Mouse (Mus musculus) inflammation-experienced regulatory T-cells (primary cell): ENCODE measurements around the gene Ube2b. TPM values are rescaled to one million over a fixed set of nuclear protein-coding genes. Genes with fewer than 3 reads are reported as not detected.

Experiments
- polyA plus RNA-seq, 2 experiments: library from polyadenylated mRNA; unstranded; fragments of 100-300 nt; shearing (Covaris generic); gene quantifications; one replicate each; pipeline ENCODE4 v1.2.1; 2017

The Ube2b gene
- polyA plus RNA-seq: 100 to 1,000 TPM; 271 to 281 TPM

DNA sequence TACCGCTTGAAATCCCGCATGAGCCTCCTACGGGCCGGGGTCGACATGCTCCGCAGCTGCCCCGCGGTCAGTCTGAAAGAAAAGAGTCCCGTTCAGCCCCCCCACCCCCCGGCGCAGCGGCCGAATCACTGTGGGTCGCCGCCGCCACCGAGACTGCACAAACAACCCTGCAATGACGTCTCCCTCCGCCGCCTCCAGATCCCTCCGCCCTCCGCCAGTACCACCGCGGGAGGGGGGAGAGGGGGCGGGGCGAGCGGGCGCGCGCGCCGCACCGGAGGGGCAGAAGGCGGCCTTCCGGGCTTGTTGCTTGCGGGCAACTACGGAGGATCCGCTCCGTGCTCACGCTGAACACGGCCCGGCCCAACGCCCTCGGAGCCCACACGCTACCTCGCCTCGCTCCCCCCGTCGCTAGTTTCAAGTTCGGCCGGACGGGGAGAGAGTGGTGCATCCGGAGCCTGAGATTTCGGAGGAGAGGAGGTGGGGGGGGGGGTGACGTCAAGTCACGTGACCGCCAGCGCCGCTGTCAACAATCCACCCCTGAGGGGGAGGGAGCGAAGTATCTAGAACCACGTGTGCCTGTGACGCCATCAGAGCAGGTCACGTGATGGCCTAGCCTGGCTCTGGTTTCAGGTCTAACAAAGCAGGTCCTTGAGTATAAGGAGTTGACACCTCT is at the start of gene Ube2b:
Gene Ube2b (minus strand): TSS at position 473 of the 673 bp plus-strand sequence.

DNA sequence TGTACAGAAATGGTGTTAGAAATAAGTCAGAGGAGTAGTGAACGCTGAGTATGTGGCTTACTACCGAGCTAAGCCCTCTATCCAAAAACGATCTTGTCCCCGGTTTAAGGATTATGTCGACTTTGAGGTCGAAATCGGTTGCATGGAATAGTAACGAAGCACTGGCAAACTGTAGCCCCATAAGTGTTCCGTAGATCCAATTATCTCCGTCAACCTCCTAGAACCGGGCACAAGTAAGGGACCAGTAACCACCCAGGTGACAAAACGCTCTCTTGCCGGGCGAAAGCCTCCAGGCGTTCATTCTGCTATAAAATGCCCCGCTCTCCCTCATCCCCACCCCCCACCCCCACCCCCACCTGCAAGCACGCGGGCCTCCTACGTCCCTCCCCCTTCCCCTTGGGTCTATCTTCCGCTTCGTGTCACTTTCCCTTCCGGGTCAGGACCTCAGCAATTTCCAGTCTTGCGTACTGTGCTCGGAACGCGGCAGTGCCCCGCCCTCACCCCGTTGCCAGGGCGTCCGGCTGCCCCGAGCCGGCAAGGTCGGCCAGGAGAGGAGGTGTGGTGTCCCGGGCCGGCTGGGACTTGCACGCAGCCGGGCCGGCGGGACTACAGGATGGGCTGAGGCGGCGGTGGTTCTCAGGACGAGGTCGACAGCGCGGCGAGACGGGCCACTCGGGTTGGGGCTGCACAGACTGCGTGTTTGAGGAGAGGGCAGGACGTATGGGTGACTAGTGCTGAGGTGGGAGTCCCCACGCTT is 3.4 kb upstream of the Ube2b start, which contains the start of gene Cdkl3:
Gene Cdkl3 (plus strand): TSS at position 450 of the 757 bp plus-strand sequence.

DNA sequence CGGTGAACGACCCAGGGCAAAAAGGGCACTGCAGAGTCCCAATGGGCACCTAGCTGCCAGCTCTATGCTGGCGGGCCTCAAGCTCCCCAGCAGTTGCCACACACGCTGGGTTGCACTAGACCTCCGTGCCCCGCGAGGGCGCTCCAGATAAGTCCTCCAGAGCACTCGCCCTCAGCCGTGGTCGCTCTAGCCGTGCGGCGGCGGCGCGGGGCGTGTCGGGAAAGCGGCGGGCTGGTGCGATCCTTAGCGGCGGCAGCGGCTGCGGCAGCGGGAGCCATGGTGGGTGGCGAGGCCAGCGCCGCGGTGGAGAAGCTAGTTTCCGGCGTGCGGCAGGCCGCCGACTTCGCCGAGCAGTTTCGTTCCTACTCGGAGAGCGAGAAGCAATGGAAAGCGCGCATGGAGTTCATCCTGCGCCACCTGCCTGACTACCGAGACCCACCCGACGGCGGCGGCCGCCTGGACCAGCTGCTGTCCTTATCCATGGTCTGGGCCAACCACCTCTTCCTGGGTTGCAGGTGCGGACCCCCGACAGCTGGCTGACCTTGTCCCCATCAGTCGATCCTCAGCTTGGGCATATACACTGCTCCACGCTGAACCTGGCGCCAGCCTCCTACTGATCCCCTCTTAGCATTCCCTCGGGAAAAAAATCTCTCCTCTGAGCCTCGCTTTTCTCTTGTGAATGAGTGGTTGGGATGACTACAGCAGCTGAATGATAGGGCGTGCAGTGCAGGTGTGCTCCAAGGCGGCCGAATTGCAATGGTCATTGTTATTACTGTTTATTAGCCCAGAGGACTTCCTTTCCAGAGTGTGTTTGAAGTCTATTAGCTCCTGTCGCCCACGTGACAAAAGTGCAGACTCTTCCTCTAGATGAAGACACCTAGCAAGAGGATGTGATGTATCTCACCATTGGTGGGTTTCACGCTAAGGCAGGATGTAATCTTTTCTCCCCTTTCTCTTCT is 32.8 kb downstream of the Ube2b start, which contains the start of gene Cdkn2aipnl:
Gene Cdkn2aipnl (plus strand): TSS at position 219 of the 959 bp plus-strand sequence.

Other genes starting within 250 kb of the Ube2b start
- 10 to 100 TPM; 25.3 to 31.5 TPM for gene Sec24a, start 237.1 kb downstream of the Ube2b start, polyA plus RNA-seq
- 100 to 1,000 TPM; 111 to 129 TPM for gene Sar1b, start 237.1 kb downstream of the Ube2b start, polyA plus RNA-seq
- gene Jade2, start 143.1 kb downstream of the Ube2b start, polyA plus RNA-seq: 1 to 10 TPM; 8.1 to 8.4 TPM
- 100 to 1,000 TPM; 151 to 160 TPM for gene Cdkn2aipnl, start 33.1 kb downstream of the Ube2b start, polyA plus RNA-seq
- 1 to 10 TPM; 7.0 to 9.4 TPM for gene Cdkl3, start 3.5 kb upstream of the Ube2b start, polyA plus RNA-seq
- gene Ppp2ca, start 97.9 kb upstream of the Ube2b start, polyA plus RNA-seq: 100 to 1,000 TPM; 104 to 108 TPM
- not detected for gene Olfr1373, start 144.8 kb upstream of the Ube2b start, polyA plus RNA-seq
- not detected for gene Olfr1371, start 213.2 kb upstream of the Ube2b start, polyA plus RNA-seq
- gene Skp1a, start 231.2 kb upstream of the Ube2b start, polyA plus RNA-seq: 100 to 1,000 TPM; 263 to 286 TPM